ENCODE assay signal across 10 mouse cellular contexts in the genomic region with DNA sequence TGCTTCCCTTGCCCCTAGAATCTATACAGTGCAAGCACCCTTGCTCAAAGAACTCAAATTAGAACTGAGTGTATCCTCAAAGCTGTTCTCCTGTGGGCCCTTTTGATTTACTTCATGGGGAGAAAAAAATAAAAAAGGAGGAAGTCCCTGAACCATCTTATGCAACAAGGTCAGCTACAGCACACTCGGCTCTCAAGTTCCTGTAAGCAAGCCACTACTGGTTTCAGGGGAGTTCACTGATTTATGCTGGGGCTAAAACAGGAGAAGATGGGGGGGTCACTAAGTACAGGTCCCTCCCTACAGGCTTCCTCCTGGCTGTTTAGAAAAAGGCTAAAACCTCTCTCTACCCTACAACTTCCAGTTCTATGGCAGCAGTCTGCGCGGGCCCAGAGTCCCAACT. TPM values are rescaled to one million over a fixed set of nuclear protein-coding genes. Genes with fewer than 3 reads are reported as not detected.
DNase-seq lines count a peak whose midpoint lies in the region; ATAC-seq and TF ChIP-seq lines count a peak whose summit lies in the region.
"Had no signal": no experiment of that assay in that cellular context is flagged by ENCODE, and none has a peak within 500 bp of the region (broad histone marks: within the 10 kb centered on the region; RNA-seq: fewer than 3 reads in every experiment).

No protein-coding gene starts in this region.

- H3K79me2 ChIP-seq in macrophage (ENCODE audit: inconsistent target), result peaks cover 81% of the 10 kb centered on the region

- H3K4me3 ChIP-seq in layer of hippocampus, adult 2 months, result no peak overlapping the region
- H3K4me3 ChIP-seq in macrophage (ENCODE audit: inconsistent target), result no peak overlapping the region
- H3K4me3 ChIP-seq: neural tube, embryonic 15.5 days had no signal

- no peaks in the 10 kb centered on the region for H3K36me3 ChIP-seq in macrophage (ENCODE audit: inconsistent target)
- H3K36me3 ChIP-seq: neural tube, embryonic 15.5 days had no signal

- WGBS in macrophage (ENCODE audit: missing documents), result 2% methylated on average over 3 of the region's 3 CpGs

- TF ChIP-seq CTCF in layer of hippocampus, adult 2 months (conservative IDR thresholded peaks at IDR 0.05), result no peak

- peak overlapping the region; percentile 53 for H3K27ac ChIP-seq in layer of hippocampus, adult 2 months
- peak overlapping the region; percentile 89 for H3K27ac ChIP-seq in macrophage
- H3K27ac ChIP-seq: neural tube, embryonic 15.5 days had no signal

- peak; percentile 47 to 83 for DNase-seq in adrenal gland, adult (ENCODE audit: inconsistent age in 2 of 2, low spot score in 1 of 2)
- no peak for DNase-seq in adrenal gland, postnatal 4 days (ENCODE audit: low spot score in 2 of 2)
- no peak for DNase-seq in layer of hippocampus, adult 2 months (ENCODE audit: low spot score in 2 of 2)
- no peak for DNase-seq in layer of hippocampus, adult 9-10 months (ENCODE audit: low spot score)
- DNase-seq in neural tube, embryonic 10.5 days (ENCODE audit: extremely low spot score, low spot score), result no peak
- DNase-seq in embryo, embryonic 9.5 days (ENCODE audit: extremely low spot score), result no peak
- DNase-seq: heart, postnatal 14 days had no signal

- peak; percentile 70 for ATAC-seq in common myeloid progenitor, adult 5-6 weeks (replicated peaks; ENCODE audit: low read depth, poor library complexity, severe bottlenecking)

RNA-seq across cellular contexts. Expression of a gene that starts 17.5 kb away (rescaled TPM):
- total RNA-seq in adrenal gland, postnatal 4 days (2021), result 10 to 100 TPM; 20.4 to 22.1 TPM
- 1 to 10 TPM; 8.1 to 10.0 TPM for total RNA-seq in layer of hippocampus, adult 2 months (2021)
- total RNA-seq in common myeloid progenitor, adult 5-6 weeks (2017), result 13.2 and 22.9 TPM in 2 replicates
- total RNA-seq in macrophage (2018; cell fraction: chromatin; rRNA removed), result 10 to 100 TPM in 23 of 26 experiments, 1 to 10 TPM in 3; 8.0 to 83.3 (median 47.4) TPM
- total RNA-seq in macrophage (2018; cell fraction: cytosol; rRNA removed), result 100 to 1,000 TPM in 24 of 26 experiments, 10 to 100 TPM in 2; 77.5 to 181 (median 157) TPM
- total RNA-seq in macrophage (2018; cell fraction: nucleus; rRNA removed), result 100 to 1,000 TPM in 9 of 26 experiments, 10 to 100 TPM in 17; 21.7 to 134 (median 75.1) TPM
- polyA plus RNA-seq in macrophage (2018), result 121 to 170 TPM (median 129 TPM) in 3 replicates

Comparison
In these comparisons a context has a peak if more than half of its experiments do, and no peak if none do; other contexts are left out.
1. DNase-seq: peak in adrenal gland, adult (2 of 2); none in adrenal gland, postnatal 4 days (0 of 2), layer of hippocampus, adult 2 months (0 of 2), layer of hippocampus, adult 9-10 months (single experiment), neural tube, embryonic 10.5 days (single experiment) and embryo, embryonic 9.5 days (single experiment).